Mouse (Mus musculus): ENCODE measurements at regions not wholly inside any gene's neighbourhood (a gene's known extent, or its start where the extent isn't known, plus 50 kb on each side); places are given as distances from the start of the nearest gene placed in this dataset.

DNA sequence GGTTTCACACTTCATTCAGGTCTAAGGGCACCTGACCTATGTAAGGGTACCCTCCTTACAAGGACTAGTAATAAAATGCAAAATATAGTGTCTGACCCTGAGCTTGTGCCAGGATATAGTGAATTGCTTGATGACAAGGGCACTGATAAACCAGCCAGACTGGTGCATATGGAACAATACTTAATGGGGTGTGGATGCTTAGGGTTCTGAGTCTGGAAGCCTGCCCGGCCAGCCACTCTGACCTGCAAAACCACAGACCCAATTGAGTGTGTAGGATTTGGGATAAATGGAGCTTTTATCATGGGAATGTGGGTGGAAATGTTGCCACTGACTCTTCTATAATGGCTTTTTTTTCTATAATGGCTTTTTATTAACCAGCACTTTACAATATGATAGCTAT is 1838.7 kb upstream of the Dsel start:
- Histone ChIP-seq H3K4me3 (ENCODE audit: low read depth, low read length) (no peak overlapping the region), H3K27ac (ENCODE audit: low read depth, low read length) (no peak overlapping the region), H3K4me1 (replicated peaks; ENCODE audit: control insufficient read depth, insufficient read depth, low read length) (no peaks in the 10 kb centered on the region), H3K9ac (ENCODE audit: low read length) (no peak overlapping the region), H3K36me3 (ENCODE audit: control insufficient read depth, insufficient read depth, low read length) (no peaks in the 10 kb centered on the region), H3K27me3 (ENCODE audit: control insufficient read depth, insufficient read depth, low read length) (no peaks in the 10 kb centered on the region), H3K4me2 (ENCODE audit: low read depth, low read length, severe bottlenecking) (no peak overlapping the region), H3K9me3 (ENCODE audit: control insufficient read depth, low read length) (no peaks in the 10 kb centered on the region)
- DNase-seq (ENCODE audit: low spot score) (no peak), ATAC-seq (replicated peaks; ENCODE audit: low FRiP score) (no peak)
- 86% methylated on average over 1 of the region's 1 CpGs for WGBS

DNA sequence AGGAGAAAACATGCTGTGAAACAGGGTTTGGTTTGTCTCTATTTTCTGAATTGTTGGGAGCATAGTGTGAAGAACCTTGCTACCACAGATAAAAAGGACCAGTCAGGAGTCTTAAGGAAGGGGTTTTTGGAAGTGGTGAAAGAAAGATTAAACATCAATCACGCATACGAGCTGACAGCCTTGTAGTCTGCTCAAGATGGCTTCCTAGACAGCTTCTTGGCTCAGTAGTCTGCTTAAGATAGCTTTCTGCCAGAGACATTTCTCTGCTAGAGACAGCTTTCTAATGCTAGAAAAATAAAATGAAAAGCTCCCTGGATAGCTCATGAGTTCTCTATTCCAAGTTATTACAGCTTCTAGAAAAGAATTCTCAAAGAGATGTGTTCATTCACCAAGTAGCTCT is 1823.9 kb upstream of the Dsel start:
- Histone ChIP-seq H3K36me3 (ENCODE audit: control insufficient read depth, insufficient read depth, low read length) (no peaks in the 10 kb centered on the region), H3K27ac (ENCODE audit: low read depth, low read length) (no peak overlapping the region), H3K4me2 (ENCODE audit: low read depth, low read length, severe bottlenecking) (no peak overlapping the region), H3K4me1 (replicated peaks; ENCODE audit: control insufficient read depth, insufficient read depth, low read length) (no peaks in the 10 kb centered on the region), H3K9ac (ENCODE audit: low read length) (no peak overlapping the region), H3K27me3 (ENCODE audit: control insufficient read depth, insufficient read depth, low read length) (no peaks in the 10 kb centered on the region), H3K9me3 (ENCODE audit: control insufficient read depth, low read length) (no peaks in the 10 kb centered on the region), H3K4me3 (ENCODE audit: low read depth, low read length) (no peak overlapping the region)
- DNase-seq (ENCODE audit: low spot score): no peak
- ATAC-seq (replicated peaks; ENCODE audit: low FRiP score): no peak
- WGBS: 94% methylated on average over 2 of the region's 2 CpGs

DNA sequence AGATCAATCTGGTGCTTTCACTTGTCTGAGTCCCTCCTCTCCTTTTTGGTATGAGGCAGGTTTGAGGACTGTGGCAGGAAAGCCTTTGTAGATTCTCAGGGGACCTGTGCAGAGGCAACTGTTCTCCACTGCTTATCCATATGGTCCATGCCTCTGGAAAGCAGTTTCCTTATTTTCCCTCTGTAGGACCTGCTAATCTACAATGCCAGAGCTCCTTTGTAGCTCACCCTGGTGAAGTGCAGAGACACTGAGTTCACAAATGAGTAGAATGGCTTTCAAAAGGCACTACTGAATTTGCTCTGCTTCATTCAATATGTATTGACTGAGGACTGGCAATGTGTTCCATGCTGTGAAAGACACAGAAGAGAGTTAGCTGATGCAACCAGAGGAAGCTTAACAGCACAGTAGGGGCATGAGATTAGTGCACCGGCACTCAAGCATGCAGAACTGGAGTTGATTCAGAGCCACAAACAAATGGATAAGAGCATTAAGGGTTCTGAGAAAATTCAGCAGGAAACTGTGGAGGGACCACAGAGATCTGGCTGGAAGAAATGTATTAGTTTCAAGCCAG is 1811.7 kb upstream of the Dsel start:
- no peak overlapping the region for H3K9ac ChIP-seq (ENCODE audit: low read length)
- no peaks in the 10 kb centered on the region for H3K4me1 ChIP-seq (replicated peaks; ENCODE audit: control insufficient read depth, insufficient read depth, low read length)
- H3K27me3 ChIP-seq (ENCODE audit: control insufficient read depth, insufficient read depth, low read length): no peaks in the 10 kb centered on the region
- no peak overlapping the region for H3K4me2 ChIP-seq (ENCODE audit: low read depth, low read length, severe bottlenecking)
- H3K36me3 ChIP-seq (ENCODE audit: control insufficient read depth, insufficient read depth, low read length): no peaks in the 10 kb centered on the region
- WGBS: 8% methylated on average over 1 of the region's 1 CpGs
- DNase-seq (ENCODE audit: low spot score) (peak; percentile 49), ATAC-seq (replicated peaks; ENCODE audit: low FRiP score) (peak; percentile 69)
- H3K4me3 ChIP-seq (ENCODE audit: low read depth, low read length): no peak overlapping the region
- H3K9me3 ChIP-seq (ENCODE audit: control insufficient read depth, low read length): no peaks in the 10 kb centered on the region
- H3K27ac ChIP-seq (ENCODE audit: low read depth, low read length): no peak overlapping the region

DNA sequence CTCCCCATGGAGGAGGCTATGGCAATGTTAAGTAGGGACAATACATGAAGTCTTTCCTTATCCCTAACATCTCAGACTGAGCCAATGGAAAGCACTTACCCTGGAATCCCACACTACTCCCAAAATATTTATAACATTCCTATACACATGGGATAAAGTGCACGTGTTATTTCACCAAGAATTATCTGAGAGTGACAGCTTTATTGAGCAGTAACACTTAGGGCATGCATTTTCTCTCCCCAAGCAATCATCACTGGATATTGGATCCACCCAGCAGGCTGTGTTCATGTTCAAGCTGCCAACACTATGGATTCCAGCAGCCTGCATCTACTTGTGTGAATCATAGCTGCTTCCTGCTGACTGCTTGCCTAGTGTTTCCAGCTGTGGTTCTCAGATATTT is 1766.2 kb upstream of the Dsel start:
- ATAC-seq (replicated peaks; ENCODE audit: low FRiP score) (no peak), DNase-seq (ENCODE audit: low spot score) (no peak)
- Histone ChIP-seq H3K4me2 (ENCODE audit: low read depth, low read length, severe bottlenecking) (no peak overlapping the region), H3K27me3 (ENCODE audit: control insufficient read depth, insufficient read depth, low read length) (no peaks in the 10 kb centered on the region), H3K36me3 (ENCODE audit: control insufficient read depth, insufficient read depth, low read length) (no peaks in the 10 kb centered on the region), H3K4me1 (replicated peaks; ENCODE audit: control insufficient read depth, insufficient read depth, low read length) (no peaks in the 10 kb centered on the region), H3K4me3 (ENCODE audit: low read depth, low read length) (no peak overlapping the region), H3K9me3 (ENCODE audit: control insufficient read depth, low read length) (no peaks in the 10 kb centered on the region), H3K27ac (ENCODE audit: low read depth, low read length) (no peak overlapping the region), H3K9ac (ENCODE audit: low read length) (no peak overlapping the region)
- 81% methylated on average over 1 of the region's 1 CpGs for WGBS
